Mouse (Mus musculus) heart, adult 2 months (tissue): ENCODE data around the gene Cenpc1.

Source experiments
- CTCF ChIP-seq: fragments of 200-600 bp; IDR thresholded peaks from 2 replicates; pipeline ENCODE4 v1.8.1; 2022; ENCODE audit warnings: antibody characterized with exemption, mild to moderate bottlenecking, moderate library complexity
- EP300 ChIP-seq: fragments of 200-500 bp; IDR thresholded peaks from 2 replicates; pipeline ENCODE4 v1.6.1; 2011; ENCODE audit warnings: low read depth, low read length, control low read depth; ENCODE audit not compliant: insufficient read depth

DNA sequence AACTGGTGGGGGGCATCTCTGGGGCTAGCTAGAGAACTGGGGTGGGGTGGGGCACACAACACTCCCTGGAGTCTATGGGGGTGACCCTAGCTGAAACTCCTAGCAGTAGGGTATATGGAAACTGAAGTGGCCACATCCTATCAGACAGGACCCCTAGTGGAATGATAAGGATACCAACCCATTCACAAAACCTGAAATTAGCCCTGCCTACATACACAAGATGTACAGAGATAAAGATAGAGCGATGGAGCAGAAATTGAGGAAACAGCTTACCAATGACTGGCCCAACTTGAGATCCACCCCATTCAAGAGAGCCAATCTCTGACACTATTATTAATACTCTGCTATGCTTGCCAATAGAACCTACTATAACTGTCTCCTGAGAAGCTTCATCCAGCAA, 1.9 kb downstream of the Cenpc1 start:
- TF ChIP-seq EP300: no peak
- TF ChIP-seq CTCF: no peak
